Mouse (Mus musculus): ENCODE measurements around the gene Xrcc6.

Gene Xrcc6

GRCm38 (mm10) chr15:82085606-82086005, 98.0 kb downstream of the Xrcc6 start:
- peak; percentile 69 for ATAC-seq (ENCODE audit: low TSS enrichment)

- ATAC-seq (ENCODE audit: low TSS enrichment): peak; percentile 54
Measured at GRCm38 (mm10) chr15:82086131-82086530, 98.5 kb downstream of the Xrcc6 start.

GRCm38 (mm10) chr15:82087266-82087665, 99.6 kb downstream of the Xrcc6 start:
- ATAC-seq (ENCODE audit: low TSS enrichment): peak; percentile 43
